Mouse (Mus musculus) activated CD4-positive, CD25-positive, alpha-beta regulatory T cell, adult 9 weeks (primary cell): ENCODE data around the gene Il1rapl1. TPM values are rescaled to one million over a fixed set of nuclear protein-coding genes. Genes with fewer than 3 reads are reported as not detected.

Experiments
- polyA plus RNA-seq: library from polyadenylated mRNA; unstranded; fragments of 100-300 nt; shearing (Covaris generic); gene quantifications from one replicate; pipeline ENCODE4 v1.2.1, GENCODE M21; 2017

Il1rapl1 gene
- not detected for polyA plus RNA-seq

GRCm38 (mm10) chrX:88115609-88116073 lies at the start of gene Il1rapl1:
Il1rapl1 (minus strand) TSS chrX:88115645.

